Mouse (Mus musculus): Measurements from ENCODE around the gene Timeless. TPM values are rescaled to one million over a fixed set of nuclear protein-coding genes. Genes with fewer than 3 reads are reported as not detected.
"Not testable (repeated sequence)": the region's sequence is repeated elsewhere in the genome, so short reads cannot be mapped to it uniquely, and the experiment has no call there.

The Timeless gene
- total and polyA plus RNA-seq, 2 experiments = 0.75 to 1.6 TPM

DNA sequence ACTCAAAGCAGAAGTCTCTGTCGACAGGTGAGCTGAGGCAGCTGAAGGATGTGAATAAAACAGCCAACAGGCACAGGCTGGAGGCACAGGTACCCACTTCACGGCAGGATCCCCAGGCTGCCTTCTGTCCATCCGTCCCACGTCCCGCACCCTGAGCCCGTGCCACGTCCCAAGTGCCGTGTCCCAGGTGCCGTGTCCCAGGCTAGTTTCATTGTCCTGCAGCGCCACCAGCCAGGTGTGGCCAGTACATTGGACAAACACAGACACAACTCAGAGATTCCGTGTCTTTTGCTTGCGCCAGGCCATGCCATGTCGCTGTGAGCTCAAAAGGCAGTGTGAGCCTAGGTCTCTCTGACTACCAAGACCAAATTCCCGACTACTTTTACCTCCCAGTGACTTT is 49.8 kb downstream of the Timeless start:
- H3K9ac ChIP-seq (ENCODE audit: low read depth, low read length) = 0 out of 2 replicates have a peak overlapping the region, but pooled peaks have one; percentile 19
- H3K4me1 ChIP-seq (ENCODE audit: control insufficient read depth, insufficient read depth, low read length) = no peaks in the 10 kb centered on the region; the same call in 1 of the 2 replicates
- WGBS = 92% methylated on average over 14 of the region's 14 CpGs
- H3K36me3 ChIP-seq (ENCODE audit: control insufficient read depth, insufficient read depth, low read length) = peaks cover 83% of the 10 kb centered on the region
- TF ChIP-seq CTCF (IDR thresholded peaks at IDR 0.05; ENCODE audit: low read depth, low read length) = no peak
- no peak for TF ChIP-seq POLR2A (IDR thresholded peaks at IDR 0.05; ENCODE audit: extremely low read depth, insufficient read depth, low read length)
- no peak overlapping the region for H3K27ac ChIP-seq (replicated peaks; ENCODE audit: insufficient read depth, low read depth, low read length)
- peaks cover under 1% of the 10 kb centered on the region; the same call in 1 of the 2 replicates for H3K79me2 ChIP-seq (ENCODE audit: control insufficient read depth, insufficient read depth, low read length)
- H3K27me3 ChIP-seq (ENCODE audit: control insufficient read depth, insufficient read depth, low read length) = no peaks in the 10 kb centered on the region
- H3K4me3 ChIP-seq (ENCODE audit: insufficient read depth, low read depth, low read length) = no peak overlapping the region
- DNase-seq (ENCODE audit: extremely low read depth, low read depth, low spot score) = no peak

GRCm38 (mm10) chr10:128282886-128283450 is 51.1 kb downstream of the Timeless start:
- no peak overlapping the region for H3K9ac ChIP-seq (ENCODE audit: low read depth, low read length)
- H3K79me2 ChIP-seq (ENCODE audit: control insufficient read depth, insufficient read depth, low read length) = no peaks in the 10 kb centered on the region; the same call in 1 of the 2 replicates
- H3K36me3 ChIP-seq (ENCODE audit: control insufficient read depth, insufficient read depth, low read length) = peaks cover 83% of the 10 kb centered on the region
- no peak for TF ChIP-seq CTCF (IDR thresholded peaks at IDR 0.05; ENCODE audit: low read depth, low read length)
- no peaks in the 10 kb centered on the region; the same call in 1 of the 2 replicates for H3K4me1 ChIP-seq (ENCODE audit: control insufficient read depth, insufficient read depth, low read length)
- no peaks in the 10 kb centered on the region for H3K27me3 ChIP-seq (ENCODE audit: control insufficient read depth, insufficient read depth, low read length)
- H3K4me3 ChIP-seq (ENCODE audit: insufficient read depth, low read depth, low read length) = no peak overlapping the region
- H3K27ac ChIP-seq (replicated peaks; ENCODE audit: insufficient read depth, low read depth, low read length) = peak overlapping the region; percentile 43; the same call in 1 of the 2 replicates
- DNase-seq (ENCODE audit: extremely low read depth, low read depth, low spot score) = peak; percentile 62
- 53% methylated on average over 20 of the region's 20 CpGs for WGBS

DNA sequence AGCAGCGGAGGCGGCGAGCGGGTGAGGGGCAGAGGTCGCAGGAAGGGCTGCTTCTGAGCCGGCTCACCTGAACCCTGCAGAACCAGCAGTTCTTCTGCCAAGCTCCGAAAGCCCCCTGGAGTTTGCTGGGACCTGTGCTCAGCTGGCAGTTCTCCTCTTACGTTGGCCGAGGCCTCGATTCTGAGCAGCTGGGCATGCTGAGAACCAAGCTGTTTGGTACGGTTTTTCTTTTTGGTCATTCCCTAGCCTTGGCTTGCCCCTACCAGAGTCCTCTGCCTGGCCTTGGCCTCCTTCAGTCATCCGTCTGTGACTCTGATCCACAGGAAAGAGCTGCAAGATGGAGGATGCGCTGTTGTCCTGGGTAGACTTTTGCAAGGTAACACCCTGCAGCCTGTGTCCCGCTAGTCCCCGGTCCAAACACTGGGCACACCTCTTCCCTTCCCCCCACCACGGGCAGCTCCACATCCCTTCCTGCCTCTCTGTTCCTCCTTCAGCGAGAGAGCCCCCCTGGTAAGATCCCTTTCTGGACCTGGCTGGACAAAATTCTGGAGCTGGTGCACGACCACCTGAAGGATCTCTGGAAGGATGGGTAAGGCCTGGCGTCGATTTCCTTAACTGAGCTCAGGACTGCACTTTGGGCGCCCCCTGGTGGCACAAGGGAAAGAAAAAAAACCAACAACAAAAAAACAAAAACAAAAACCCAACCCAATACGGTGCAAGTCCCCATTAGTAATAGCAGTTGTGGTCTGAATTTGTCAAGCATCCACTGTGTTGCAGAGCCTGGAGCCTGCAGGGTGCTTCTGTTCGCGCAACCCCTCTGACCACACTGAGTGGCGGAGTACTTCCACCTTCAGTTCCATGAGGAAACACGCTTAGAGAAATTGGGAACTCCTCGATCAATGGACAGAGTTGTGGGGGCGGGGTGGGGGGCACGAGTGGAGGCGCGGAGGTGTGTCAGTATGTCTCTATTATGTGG is 52.0 kb downstream of the Timeless start:
- H3K4me3 ChIP-seq (ENCODE audit: insufficient read depth, low read depth, low read length) = no peak overlapping the region
- H3K27me3 ChIP-seq (ENCODE audit: control insufficient read depth, insufficient read depth, low read length) = no peaks in the 10 kb centered on the region
- H3K27ac ChIP-seq (replicated peaks; ENCODE audit: insufficient read depth, low read depth, low read length) = no peak overlapping the region
- TF ChIP-seq POLR2A (IDR thresholded peaks at IDR 0.05; ENCODE audit: extremely low read depth, insufficient read depth, low read length) (no peak), CTCF (IDR thresholded peaks at IDR 0.05; ENCODE audit: low read depth, low read length) (peak; percentile 69)
- peaks cover 84% of the 10 kb centered on the region for H3K36me3 ChIP-seq (ENCODE audit: control insufficient read depth, insufficient read depth, low read length)
- no peaks in the 10 kb centered on the region; the same call in 1 of the 2 replicates for H3K79me2 ChIP-seq (ENCODE audit: control insufficient read depth, insufficient read depth, low read length)
- peak; percentile 32 for DNase-seq (ENCODE audit: extremely low read depth, low read depth, low spot score)
- no peaks in the 10 kb centered on the region; the same call in 1 of the 2 replicates for H3K4me1 ChIP-seq (ENCODE audit: control insufficient read depth, insufficient read depth, low read length)
- WGBS = 65% methylated on average over 31 of the region's 31 CpGs
- no peak overlapping the region for H3K9ac ChIP-seq (ENCODE audit: low read depth, low read length)

- 94% methylated on average over 1 of the region's 1 CpGs for WGBS
- not testable (repeated sequence) for H3K27ac ChIP-seq (replicated peaks; ENCODE audit: insufficient read depth, low read depth, low read length); H3K4me3 ChIP-seq (ENCODE audit: insufficient read depth, low read depth, low read length); H3K27me3 ChIP-seq (ENCODE audit: control insufficient read depth, insufficient read depth, low read length); H3K79me2 ChIP-seq (ENCODE audit: control insufficient read depth, insufficient read depth, low read length); H3K4me1 ChIP-seq (ENCODE audit: control insufficient read depth, insufficient read depth, low read length); H3K9ac ChIP-seq (ENCODE audit: low read depth, low read length); DNase-seq (ENCODE audit: extremely low read depth, low read depth, low spot score)
- peaks cover 69% of the 10 kb centered on the region for H3K36me3 ChIP-seq (ENCODE audit: control insufficient read depth, insufficient read depth, low read length)
Measured at GRCm38 (mm10) chr10:128290594-128290993, 58.7 kb downstream of the Timeless start.

DNA sequence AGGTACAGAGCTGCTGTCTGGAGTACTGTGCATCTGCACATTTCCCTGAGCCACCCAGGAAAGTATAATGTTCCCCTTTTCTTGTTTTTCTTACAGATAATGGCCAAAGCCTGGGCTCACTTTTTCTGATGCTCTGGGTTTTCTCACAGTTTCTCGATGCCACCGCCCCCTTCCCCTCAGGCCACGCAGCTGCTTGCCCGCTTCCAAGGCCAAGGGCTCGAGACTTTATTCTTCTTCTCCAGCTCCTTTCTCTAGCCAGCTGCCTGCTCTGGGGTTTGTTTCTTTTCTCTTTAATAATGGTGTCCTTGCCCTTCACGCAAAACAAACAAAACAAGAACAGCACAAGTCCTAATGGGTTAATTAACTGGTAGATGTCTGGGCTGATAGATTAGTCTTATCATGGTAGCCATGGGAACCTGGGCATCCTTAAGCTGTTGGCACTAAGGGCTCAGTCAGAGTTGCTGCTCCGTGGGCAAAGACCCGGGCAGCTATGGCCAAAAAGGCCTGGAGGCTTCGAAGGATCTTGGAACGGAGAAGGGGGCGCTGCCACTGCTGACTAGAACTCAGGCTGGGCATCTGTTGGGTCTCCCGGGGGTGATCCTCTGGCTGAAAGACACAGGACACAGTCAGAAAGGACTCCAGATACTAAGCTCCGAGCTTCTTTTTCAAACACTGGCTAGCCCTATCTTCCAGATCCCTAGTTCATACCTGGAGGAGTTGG is 64.7 kb downstream of the Timeless start:
- no peak overlapping the region for H3K4me3 ChIP-seq (ENCODE audit: insufficient read depth, low read depth, low read length)
- 88% methylated on average over 13 of the region's 13 CpGs for WGBS

More for the DNA sequence above, 64.7 kb downstream of the Timeless start:
- H3K27ac ChIP-seq (replicated peaks; ENCODE audit: insufficient read depth, low read depth, low read length) = no peak overlapping the region
- peaks cover 18% of the 10 kb centered on the region for H3K36me3 ChIP-seq (ENCODE audit: control insufficient read depth, insufficient read depth, low read length)
- H3K4me1 ChIP-seq (ENCODE audit: control insufficient read depth, insufficient read depth, low read length) = peaks cover 1% of the 10 kb centered on the region; the same call in 1 of the 2 replicates
- no peaks in the 10 kb centered on the region for H3K27me3 ChIP-seq (ENCODE audit: control insufficient read depth, insufficient read depth, low read length)
- H3K79me2 ChIP-seq (ENCODE audit: control insufficient read depth, insufficient read depth, low read length) = no peaks in the 10 kb centered on the region
- no peak overlapping the region for H3K9ac ChIP-seq (ENCODE audit: low read depth, low read length)
- no peak for DNase-seq (ENCODE audit: extremely low read depth, low read depth, low spot score)
- no peak for TF ChIP-seq POLR2A (IDR thresholded peaks at IDR 0.05; ENCODE audit: extremely low read depth, insufficient read depth, low read length)
- TF ChIP-seq CTCF (IDR thresholded peaks at IDR 0.05; ENCODE audit: low read depth, low read length) = no peak

Data from liver, adult 2 months (tissue).